Mouse (Mus musculus) CH12.LX (cell line): ENCODE measurements around the gene Aif1l.

Experiments
- BHLHE40 ChIP-seq: IDR thresholded peaks from 2 replicates; pipeline ENCODE4 v1.6.1; 2011; ENCODE audit warnings: mild to moderate bottlenecking, low read depth, low read length, improper control_type of control experiment
- CHD2 ChIP-seq: IDR thresholded peaks from 2 replicates; pipeline ENCODE4 v1.6.1; 2011; ENCODE audit warnings: low read length, improper control_type of control experiment
- CTCF ChIP-seq, 2 experiments: IDR thresholded peaks in 1 of 2; conservative IDR thresholded peaks in 1 of 2; 2 replicates each; pipeline ENCODE4 v1.5.1; 2011 to 2012; ENCODE audit warnings: low read depth in 2 of 2, low read length in 2 of 2, improper control_type of control experiment in 1 of 2, inconsistent platforms in 1 of 2, mild to moderate bottlenecking in 1 of 2, moderate library complexity in 1 of 2
- E2F4 ChIP-seq: IDR thresholded peaks from 2 replicates; pipeline ENCODE4 v1.6.1; 2011; ENCODE audit warnings: low read depth, low read length, improper control_type of control experiment; ENCODE audit not compliant: insufficient replicate concordance
- EP300 ChIP-seq: IDR thresholded peaks from 2 replicates; pipeline ENCODE4 v1.6.1; 2011; ENCODE audit warnings: low read length, improper control_type of control experiment
- ETS1 ChIP-seq: conservative IDR thresholded peaks from 2 replicates; pipeline ENCODE4 v1.6.1; 2012; ENCODE audit warnings: low read depth, mild to moderate bottlenecking, inconsistent platforms, low read length, improper control_type of control experiment, moderate library complexity
- HCFC1 ChIP-seq: IDR thresholded peaks from 2 replicates; pipeline ENCODE4 v1.6.1; 2012; ENCODE audit warnings: low read depth, mild to moderate bottlenecking, inconsistent platforms, low read length, improper control_type of control experiment
- JUN ChIP-seq: IDR thresholded peaks from 2 replicates; pipeline ENCODE4 v1.6.1; 2011; ENCODE audit warnings: low read depth, mild to moderate bottlenecking, low read length, improper control_type of control experiment, moderate library complexity; ENCODE audit not compliant: insufficient read depth
- MAFK ChIP-seq: IDR thresholded peaks from 2 replicates; pipeline ENCODE4 v1.6.1; 2011; ENCODE audit warnings: low read length, improper control_type of control experiment; ENCODE audit not compliant: insufficient replicate concordance
- MAX ChIP-seq: IDR thresholded peaks from 2 replicates; pipeline ENCODE4 v1.6.1; 2011; ENCODE audit warnings: low read length, improper control_type of control experiment
- POLR2A ChIP-seq: IDR thresholded peaks from 2 replicates; pipeline ENCODE4 v1.6.1; 2011; ENCODE audit warnings: low read depth, mild to moderate bottlenecking, improper control_type of control experiment, low read length
- POLR2AphosphoS2 ChIP-seq: IDR thresholded peaks from 2 replicates; pipeline ENCODE4 v1.6.1; 2011; ENCODE audit warnings: low read depth, low read length, improper control_type of control experiment
- TBP ChIP-seq: conservative IDR thresholded peaks from 2 replicates; pipeline ENCODE4 v1.6.1; 2011; ENCODE audit warnings: low read depth, low read length, improper control_type of control experiment
- UBTF ChIP-seq: IDR thresholded peaks from 2 replicates; pipeline ENCODE4 v1.6.1; 2012; ENCODE audit warnings: low read depth, mild to moderate bottlenecking, inconsistent platforms, low read length, improper control_type of control experiment, moderate library complexity

GRCm38 (mm10) chr2:31954779-31955181 lies 4.8 kb downstream of the Aif1l start:
- no peak for TF ChIP-seq POLR2AphosphoS2
- TF ChIP-seq POLR2A, result no peak
- no peak for TF ChIP-seq CHD2
- no peak for TF ChIP-seq JUN
- no peak for TF ChIP-seq CTCF (conservative IDR thresholded peaks at IDR 0.05 in 1 of 2, IDR thresholded peaks at IDR 0.05 in 1 of 2; ENCODE audit: low read depth in 2 of 2, low read length in 2 of 2)
- TF ChIP-seq UBTF, result no peak
- TF ChIP-seq HCFC1, result no peak
- no peak for TF ChIP-seq ETS1
- TF ChIP-seq MAX, result no peak
- no peak for TF ChIP-seq MAFK
- no peak for TF ChIP-seq TBP
- TF ChIP-seq E2F4, result no peak
- TF ChIP-seq EP300, result no peak
- TF ChIP-seq BHLHE40, result no peak
